Mouse (Mus musculus): ENCODE data around the gene Myh10. TPM values are rescaled to one million over a fixed set of nuclear protein-coding genes. Genes with fewer than 3 reads are reported as not detected.
"Not testable (repeated sequence)": the region's sequence is repeated elsewhere in the genome, so short reads cannot be mapped to it uniquely, and the experiment has no call there.

Gene Myh10
- polyA plus RNA-seq, 1 experiment from 2014 or later: 5.4 TPM

- DNase-seq (ENCODE audit: low spot score): no peak
Observed at GRCm38 (mm10) chr11:68692693-68693446, 1.5 kb downstream of the Myh10 start.

GRCm38 (mm10) chr11:68693447-68694040 lies 2.2 kb downstream of the Myh10 start:
- no peak for DNase-seq (ENCODE audit: low spot score)

GRCm38 (mm10) chr11:68702370-68702769 lies 11.0 kb downstream of the Myh10 start:
- no peak for DNase-seq (ENCODE audit: low spot score)

GRCm38 (mm10) chr11:68703360-68703759 lies 12.0 kb downstream of the Myh10 start:
- DNase-seq (ENCODE audit: low spot score): no peak

- DNase-seq (ENCODE audit: low spot score): no peak
Observed at GRCm38 (mm10) chr11:68704258-68704657, 12.9 kb downstream of the Myh10 start.

- no peak for DNase-seq (ENCODE audit: low spot score)
Observed at GRCm38 (mm10) chr11:68704847-68705246, 13.5 kb downstream of the Myh10 start.

GRCm38 (mm10) chr11:68706524-68707429 lies 15.4 kb downstream of the Myh10 start:
- no peak for DNase-seq (ENCODE audit: low spot score)

- DNase-seq (ENCODE audit: low spot score): no peak
Observed at GRCm38 (mm10) chr11:68707881-68708582, 16.7 kb downstream of the Myh10 start.

- DNase-seq (ENCODE audit: low spot score): no peak
Observed at GRCm38 (mm10) chr11:68716167-68716566, 24.8 kb downstream of the Myh10 start.

- DNase-seq (ENCODE audit: low spot score): no peak
Observed at GRCm38 (mm10) chr11:68717171-68717840, 25.9 kb downstream of the Myh10 start.

- no peak for DNase-seq (ENCODE audit: low spot score)
Observed at GRCm38 (mm10) chr11:68719096-68719648, 27.8 kb downstream of the Myh10 start.

GRCm38 (mm10) chr11:68719774-68720173 lies 28.4 kb downstream of the Myh10 start:
- no peak for DNase-seq (ENCODE audit: low spot score)

GRCm38 (mm10) chr11:68724117-68724516 lies 32.8 kb downstream of the Myh10 start:
- peak; percentile 18 for DNase-seq (ENCODE audit: low spot score)

- no peak for DNase-seq (ENCODE audit: low spot score)
Observed at GRCm38 (mm10) chr11:68728693-68729092, 37.3 kb downstream of the Myh10 start.

GRCm38 (mm10) chr11:68730792-68731191 lies 39.4 kb downstream of the Myh10 start:
- DNase-seq (ENCODE audit: low spot score): no peak

GRCm38 (mm10) chr11:68732066-68732465 lies 40.7 kb downstream of the Myh10 start:
- DNase-seq (ENCODE audit: low spot score): no peak

GRCm38 (mm10) chr11:68733401-68733800 lies 42.0 kb downstream of the Myh10 start:
- DNase-seq (ENCODE audit: low spot score): not testable (repeated sequence)

- DNase-seq (ENCODE audit: low spot score): no peak
Observed at GRCm38 (mm10) chr11:68739509-68739908, 48.1 kb downstream of the Myh10 start.

GRCm38 (mm10) chr11:68742658-68743057 lies 51.3 kb downstream of the Myh10 start:
- DNase-seq (ENCODE audit: low spot score): no peak

- DNase-seq (ENCODE audit: low spot score): no peak
Observed at GRCm38 (mm10) chr11:68744150-68744549, 52.8 kb downstream of the Myh10 start.
